Mouse (Mus musculus) spleen, adult 2 months (tissue): ENCODE measurements around the gene Tmem11.

Experiments used
- CTCF ChIP-seq: fragments of 200-500 bp; IDR thresholded peaks from 2 replicates; pipeline ENCODE4 v1.5.1; 2011; ENCODE audit warnings: mild to moderate bottlenecking, inconsistent platforms; ENCODE audit not compliant: insufficient read depth, insufficient read length, insufficient replicate concordance; ENCODE audit errors: extremely low read depth
- POLR2A ChIP-seq: fragments of 200-500 bp; IDR thresholded peaks from 2 replicates; pipeline ENCODE4 v1.6.1; 2011; ENCODE audit warnings: low read depth, low read length, inconsistent platforms

DNA sequence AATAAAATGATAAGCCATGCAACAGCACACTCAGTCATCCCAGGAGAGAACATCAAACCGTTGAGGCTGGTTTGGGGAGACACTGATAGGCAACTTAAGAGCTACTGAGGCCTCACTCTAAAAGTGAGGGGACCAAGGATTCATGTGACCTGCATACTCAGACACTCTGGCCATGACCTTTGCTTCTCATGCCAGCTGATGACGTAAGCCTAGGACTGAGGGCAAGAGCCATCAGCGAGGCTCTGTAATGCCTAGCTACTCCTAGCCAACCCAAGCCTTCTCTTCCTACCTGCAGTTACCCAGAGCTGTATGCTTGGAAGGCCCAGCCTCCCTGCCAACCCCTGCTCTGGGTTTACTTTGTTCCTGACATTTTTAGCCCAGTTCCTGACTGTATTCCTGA is 17.1 kb downstream of the Tmem11 start:
- TF ChIP-seq CTCF (no peak), POLR2A (no peak)
